Mouse (Mus musculus): ENCODE results near the gene Atg4d.
"Not testable (repeated sequence)": the region's sequence is repeated elsewhere in the genome, so short reads cannot be mapped to it uniquely, and the experiment has no call there.

Gene Atg4d

GRCm38 (mm10) chr9:21269590-21269989 is 4.5 kb downstream of the Atg4d start:
- in situ Hi-C loops (cut with MboI; ENCODE audit: unreplicated experiment in 2 of 2) = not testable (repeated sequence)

GRCm38 (mm10) chr9:21272391-21272790 is 7.3 kb downstream of the Atg4d start:
- in situ Hi-C loops (cut with MboI; ENCODE audit: unreplicated experiment in 2 of 2) = no loop called here

- in situ Hi-C loops (cut with MboI; ENCODE audit: unreplicated experiment in 2 of 2) = no loop called here
These were observed 8.0 kb downstream of the Atg4d start for GRCm38 (mm10) chr9:21273094-21273493.

- in situ Hi-C loops (cut with MboI; ENCODE audit: unreplicated experiment in 2 of 2) = no loop called here
These were observed 8.6 kb downstream of the Atg4d start for GRCm38 (mm10) chr9:21273520-21274228.

GRCm38 (mm10) chr9:21274336-21274735 is 9.2 kb downstream of the Atg4d start:
- in situ Hi-C loops (cut with MboI; ENCODE audit: unreplicated experiment in 2 of 2) = no loop called here

- in situ Hi-C loops (cut with MboI; ENCODE audit: unreplicated experiment in 2 of 2) = no loop called here
These were observed 10.1 kb downstream of the Atg4d start for GRCm38 (mm10) chr9:21275013-21275710.

GRCm38 (mm10) chr9:21275727-21276126 is 10.6 kb downstream of the Atg4d start:
- in situ Hi-C loops (cut with MboI; ENCODE audit: unreplicated experiment in 2 of 2) = no loop called here

GRCm38 (mm10) chr9:21276307-21276706 is 11.2 kb downstream of the Atg4d start:
- in situ Hi-C loops (cut with MboI; ENCODE audit: unreplicated experiment in 2 of 2) = no loop called here

- in situ Hi-C loops (cut with MboI; ENCODE audit: unreplicated experiment in 2 of 2) = no loop called here
These were observed 12.7 kb downstream of the Atg4d start for GRCm38 (mm10) chr9:21277776-21278175.

- in situ Hi-C loops (cut with MboI; ENCODE audit: unreplicated experiment in 2 of 2) = no loop called here
These were observed 18.5 kb downstream of the Atg4d start for GRCm38 (mm10) chr9:21283591-21283990.

- in situ Hi-C loops (cut with MboI; ENCODE audit: unreplicated experiment in 2 of 2) = no loop called here
These were observed 18.9 kb downstream of the Atg4d start for GRCm38 (mm10) chr9:21283994-21284393.

- in situ Hi-C loops (cut with MboI; ENCODE audit: unreplicated experiment in 2 of 2) = no loop called here
These were observed 21.7 kb downstream of the Atg4d start for GRCm38 (mm10) chr9:21286753-21287152.

- in situ Hi-C loops (cut with MboI; ENCODE audit: unreplicated experiment in 2 of 2) = no loop called here
These were observed 22.7 kb downstream of the Atg4d start, which contains the start of gene Kri1 for GRCm38 (mm10) chr9:21287571-21288402. Gene Kri1, minus strand, starts transcription at chr9:21287969.

GRCm38 (mm10) chr9:21288404-21289336 is 23.6 kb downstream of the Atg4d start:
- in situ Hi-C loops (cut with MboI; ENCODE audit: unreplicated experiment in 2 of 2) = no loop called here

- in situ Hi-C loops (cut with MboI; ENCODE audit: unreplicated experiment in 2 of 2) = no loop called here
These were observed 24.2 kb downstream of the Atg4d start for GRCm38 (mm10) chr9:21289337-21289671.

GRCm38 (mm10) chr9:21290589-21290988 is 25.5 kb downstream of the Atg4d start:
- in situ Hi-C loops (cut with MboI; ENCODE audit: unreplicated experiment in 2 of 2) = no loop called here

GRCm38 (mm10) chr9:21291022-21291787 is 26.1 kb downstream of the Atg4d start, which contains the start of gene Cdkn2d:
Gene Cdkn2d, minus strand, starts transcription at chr9:21291407.
- in situ Hi-C loops (cut with MboI; ENCODE audit: unreplicated experiment in 2 of 2) = no loop called here

- in situ Hi-C loops (cut with MboI; ENCODE audit: unreplicated experiment in 2 of 2) = not testable (repeated sequence)
These were observed 26.8 kb downstream of the Atg4d start for GRCm38 (mm10) chr9:21291868-21292267.

- in situ Hi-C loops (cut with MboI; ENCODE audit: unreplicated experiment in 2 of 2) = no loop called here
These were observed 27.2 kb downstream of the Atg4d start for GRCm38 (mm10) chr9:21292271-21292670.
